Mouse (Mus musculus) neural tube, embryonic 13.5 days (tissue): ENCODE results near the gene Fbxl17. TPM values are rescaled to one million over a fixed set of nuclear protein-coding genes. Genes with fewer than 3 reads are reported as not detected.

Source experiments
- ATAC-seq: fragments of 200-750 bp; cut with Nextera tagmentation; 2 replicates; pipeline ENCODE4 v1.8.0; 2017; ENCODE audit warnings: low read depth, mild to moderate bottlenecking, moderate TSS enrichment, moderate library complexity
- H3K27ac ChIP-seq: fragments of 300-500 bp; sonication (generic); replicated peaks from 2 replicates; pipeline ENCODE4 v1.5.1; 2015; ENCODE audit warnings: moderate library complexity, mild to moderate bottlenecking, inconsistent platforms
- H3K27me3 ChIP-seq: fragments of 300-500 bp; sonication (generic); 2 replicates; pipeline ENCODE4 v1.6.1; 2015; ENCODE audit warnings: mild to moderate bottlenecking, inconsistent platforms
- H3K36me3 ChIP-seq: fragments of 300-500 bp; sonication (generic); 2 replicates; pipeline ENCODE4 v1.6.1; 2015; ENCODE audit warnings: mild to moderate bottlenecking, inconsistent platforms
- H3K4me1 ChIP-seq: fragments of 300-500 bp; sonication (generic); replicated peaks from 2 replicates; pipeline ENCODE4 v1.6.1; 2015; ENCODE audit warnings: inconsistent platforms
- H3K4me2 ChIP-seq: fragments of 300-500 bp; sonication (generic); 2 replicates; pipeline ENCODE4 v1.6.1; 2015; ENCODE audit warnings: inconsistent platforms, mild to moderate bottlenecking, moderate library complexity
- H3K4me3 ChIP-seq: fragments of 300-500 bp; sonication (generic); 2 replicates; pipeline ENCODE4 v1.5.1; 2015; ENCODE audit warnings: mild to moderate bottlenecking, inconsistent platforms
- H3K9ac ChIP-seq: fragments of 300-500 bp; sonication (generic); 2 replicates; pipeline ENCODE4 v1.6.1; 2015; ENCODE audit warnings: moderate library complexity, mild to moderate bottlenecking, inconsistent platforms
- H3K9me3 ChIP-seq: fragments of 300-500 bp; sonication (generic); 2 replicates; pipeline ENCODE4 v1.6.1; 2016; ENCODE audit warnings: inconsistent platforms
- WGBS: fragments of 180-500 bp; shearing (Covaris S2); methylation state at CpG from one replicate; pipeline ENCODE4 v1.1.7; 2015; 5-methylcytosine and 5-hydroxymethylcytosine counted together
- polyA plus RNA-seq: library from polyadenylated mRNA; unstranded; fragments of >200 nt; fragmentation: Nextera tagmentation; extraction: Ambion mirVana; gene quantifications from 2 replicates; pipeline ENCODE4 v1.2.1, GENCODE M21; 2015

Gene Fbxl17
- polyA plus RNA-seq, 1 experiment from 2014 or later = 9.2 TPM

DNA sequence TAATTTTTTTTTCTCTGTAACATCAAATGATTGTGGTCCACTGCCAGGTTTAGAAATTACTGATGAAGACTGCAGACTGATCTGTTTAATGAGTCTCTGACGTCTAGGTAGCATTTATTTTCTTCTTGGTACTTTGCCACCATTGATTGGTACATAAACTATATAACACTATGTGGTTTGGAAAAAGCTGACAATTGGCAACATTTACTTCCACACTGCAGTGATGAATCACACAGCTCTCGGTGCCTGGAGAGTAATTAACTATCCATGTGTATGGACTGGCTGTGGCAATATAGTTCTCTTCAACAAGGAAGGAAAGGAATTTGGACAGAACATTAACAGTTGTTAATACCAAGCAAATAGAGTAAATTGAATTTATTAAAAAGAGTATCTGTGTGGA lies 404.3 kb downstream of the Fbxl17 start:
- H3K4me3 ChIP-seq = no peak overlapping the region
- H3K27me3 ChIP-seq = no peaks in the 10 kb centered on the region
- peak overlapping the region; percentile 25; the same call in 1 of the 2 replicates for H3K27ac ChIP-seq
- no peak overlapping the region for H3K9ac ChIP-seq
- 31% methylated on average over 2 of the region's 2 CpGs for WGBS
- H3K9me3 ChIP-seq = no peaks in the 10 kb centered on the region
- peaks cover 10% of the 10 kb centered on the region for H3K4me1 ChIP-seq
- H3K36me3 ChIP-seq = no peaks in the 10 kb centered on the region
- no peak overlapping the region for H3K4me2 ChIP-seq
- 0 out of 2 replicates have a peak, but pooled peaks have one; percentile 40 for ATAC-seq

DNA sequence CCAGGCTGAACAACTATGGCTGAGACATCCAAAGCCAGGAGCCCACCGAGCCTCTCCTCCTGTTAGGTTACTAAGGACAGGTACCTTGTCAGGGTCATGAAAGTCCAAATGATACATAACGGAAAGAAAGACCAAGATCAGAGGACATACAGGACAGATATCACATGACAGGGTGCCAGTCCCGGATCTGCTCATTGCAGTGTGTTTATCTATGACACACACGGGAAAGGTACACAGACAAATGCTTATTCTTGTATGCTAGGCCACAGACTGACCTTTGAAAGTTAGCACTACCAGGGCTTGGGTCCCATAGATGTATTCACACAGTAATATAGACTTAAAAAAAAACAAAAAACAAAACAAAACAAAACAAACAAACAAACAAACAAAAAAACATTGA lies 404.8 kb downstream of the Fbxl17 start:
- H3K36me3 ChIP-seq = no peaks in the 10 kb centered on the region
- H3K4me2 ChIP-seq = no peak overlapping the region
- no peaks in the 10 kb centered on the region for H3K27me3 ChIP-seq
- peak overlapping the region; percentile 23; the same call in 1 of the 2 replicates for H3K27ac ChIP-seq
- no peak for ATAC-seq
- H3K9ac ChIP-seq = no peak overlapping the region
- H3K4me3 ChIP-seq = no peak overlapping the region
- 87% methylated on average over 4 of the region's 4 CpGs for WGBS
- no peaks in the 10 kb centered on the region for H3K9me3 ChIP-seq
- H3K4me1 ChIP-seq = peaks cover 10% of the 10 kb centered on the region

GRCm38 (mm10) chr17:63093184-63093583 lies 406.6 kb downstream of the Fbxl17 start:
- H3K9ac ChIP-seq = no peak overlapping the region
- no peak overlapping the region for H3K4me3 ChIP-seq
- H3K4me2 ChIP-seq = no peak overlapping the region
- no peaks in the 10 kb centered on the region for H3K27me3 ChIP-seq
- peaks cover 10% of the 10 kb centered on the region for H3K4me1 ChIP-seq
- peaks cover 5% of the 10 kb centered on the region; the same call in 1 of the 2 replicates for H3K9me3 ChIP-seq
- H3K36me3 ChIP-seq = no peaks in the 10 kb centered on the region
- WGBS = 83% methylated on average over 4 of the region's 4 CpGs
- no peak for ATAC-seq
- no peak overlapping the region for H3K27ac ChIP-seq

DNA sequence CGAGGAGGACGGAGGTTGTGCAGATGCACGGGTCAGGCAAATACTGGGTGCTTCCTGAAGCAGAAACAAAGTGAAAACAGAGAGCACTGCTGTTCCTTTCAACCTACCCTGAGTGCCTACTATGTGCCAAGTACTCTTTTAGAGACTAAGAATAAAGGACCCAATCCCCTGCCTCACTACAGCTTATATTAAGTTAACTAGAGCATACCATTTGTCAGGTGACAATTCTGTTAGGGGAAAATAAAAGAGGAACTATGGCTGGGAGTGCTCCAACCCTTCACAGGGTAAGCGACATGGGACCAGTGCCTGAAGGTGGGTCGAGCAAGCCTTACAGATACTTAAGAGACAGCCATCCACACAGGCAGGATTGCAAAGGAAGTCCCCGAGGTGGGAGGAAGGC lies 407.0 kb downstream of the Fbxl17 start:
- Histone ChIP-seq H3K36me3 (no peaks in the 10 kb centered on the region), H3K4me3 (no peak overlapping the region), H3K4me2 (no peak overlapping the region), H3K27me3 (no peaks in the 10 kb centered on the region), H3K9ac (no peak overlapping the region), H3K27ac (no peak overlapping the region), H3K9me3 (peaks cover 5% of the 10 kb centered on the region; the same call in 1 of the 2 replicates), H3K4me1 (peaks cover 10% of the 10 kb centered on the region)
- no peak for ATAC-seq
- WGBS = 88% methylated on average over 6 of the region's 6 CpGs

GRCm38 (mm10) chr17:63090112-63090511 lies 409.7 kb downstream of the Fbxl17 start:
- Histone ChIP-seq H3K4me3 (no peak overlapping the region), H3K4me1 (peaks cover 5% of the 10 kb centered on the region), H3K27ac (no peak overlapping the region), H3K9ac (no peak overlapping the region), H3K36me3 (no peaks in the 10 kb centered on the region), H3K9me3 (peaks cover 5% of the 10 kb centered on the region; the same call in 1 of the 2 replicates), H3K4me2 (no peak overlapping the region), H3K27me3 (no peaks in the 10 kb centered on the region)
- peak; percentile 59 for ATAC-seq
- 82% methylated on average over 3 of the region's 3 CpGs for WGBS

DNA sequence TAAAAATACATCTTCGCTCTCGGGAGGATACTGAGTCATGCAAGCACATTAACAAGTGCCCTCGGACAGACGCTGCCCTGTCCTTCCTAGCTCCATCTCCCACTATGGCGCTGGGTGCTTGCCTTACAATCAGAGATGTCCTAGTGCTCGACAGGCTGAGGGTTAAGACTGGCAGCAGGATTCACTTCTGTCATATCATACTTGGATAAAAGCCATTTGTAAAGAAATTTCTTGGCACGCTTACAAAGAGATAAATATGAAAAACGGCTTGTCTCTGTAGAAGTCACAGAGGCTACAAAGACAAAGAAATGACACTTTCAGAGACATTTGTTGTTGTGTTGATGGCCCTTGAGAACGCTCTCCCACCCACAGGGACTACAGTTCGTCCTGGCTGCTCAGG lies 412.6 kb downstream of the Fbxl17 start:
- Histone ChIP-seq H3K27me3 (no peaks in the 10 kb centered on the region), H3K9ac (no peak overlapping the region), H3K36me3 (no peaks in the 10 kb centered on the region), H3K4me1 (no peaks in the 10 kb centered on the region), H3K4me2 (no peak overlapping the region), H3K9me3 (peaks cover 5% of the 10 kb centered on the region; the same call in 1 of the 2 replicates), H3K4me3 (no peak overlapping the region), H3K27ac (no peak overlapping the region)
- WGBS = 77% methylated on average over 10 of the region's 10 CpGs
- no peak for ATAC-seq

- Histone ChIP-seq H3K4me2 (no peak overlapping the region), H3K9ac (no peak overlapping the region), H3K4me3 (no peak overlapping the region), H3K4me1 (no peaks in the 10 kb centered on the region), H3K27me3 (no peaks in the 10 kb centered on the region), H3K27ac (no peak overlapping the region), H3K36me3 (no peaks in the 10 kb centered on the region), H3K9me3 (peaks cover 5% of the 10 kb centered on the region; the same call in 1 of the 2 replicates)
- WGBS = 78% methylated on average over 3 of the region's 3 CpGs
- no peak for ATAC-seq
Measured at GRCm38 (mm10) chr17:63086526-63086925, 413.3 kb downstream of the Fbxl17 start.

DNA sequence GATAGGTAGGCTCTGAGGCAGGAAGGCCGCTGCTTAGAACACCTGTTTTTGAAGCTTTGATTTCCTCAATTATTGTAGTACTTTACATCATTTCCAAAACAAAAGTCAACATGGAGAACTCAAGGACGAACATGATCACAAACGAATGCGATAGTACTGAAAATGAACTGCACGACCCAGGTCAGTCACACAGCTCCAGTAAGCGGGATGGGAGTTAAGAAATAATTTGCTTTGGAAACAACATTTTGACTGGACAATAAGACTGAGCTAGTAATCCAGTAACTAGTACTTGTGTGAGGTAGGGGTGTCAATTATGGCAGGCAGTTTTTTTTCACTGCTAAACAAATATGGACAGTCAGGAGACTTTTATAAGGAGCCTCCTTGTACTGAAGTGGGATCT lies 414.6 kb downstream of the Fbxl17 start:
- Histone ChIP-seq H3K4me1 (0 out of 2 replicates have a peak, but pooled peaks cover 3% of the 10 kb centered on the region), H3K27ac (no peak overlapping the region), H3K4me2 (no peak overlapping the region), H3K9ac (no peak overlapping the region), H3K36me3 (no peaks in the 10 kb centered on the region), H3K27me3 (no peaks in the 10 kb centered on the region), H3K4me3 (no peak overlapping the region), H3K9me3 (peaks cover 5% of the 10 kb centered on the region; the same call in 1 of the 2 replicates)
- no peak for ATAC-seq
- 92% methylated on average over 6 of the region's 6 CpGs for WGBS

DNA sequence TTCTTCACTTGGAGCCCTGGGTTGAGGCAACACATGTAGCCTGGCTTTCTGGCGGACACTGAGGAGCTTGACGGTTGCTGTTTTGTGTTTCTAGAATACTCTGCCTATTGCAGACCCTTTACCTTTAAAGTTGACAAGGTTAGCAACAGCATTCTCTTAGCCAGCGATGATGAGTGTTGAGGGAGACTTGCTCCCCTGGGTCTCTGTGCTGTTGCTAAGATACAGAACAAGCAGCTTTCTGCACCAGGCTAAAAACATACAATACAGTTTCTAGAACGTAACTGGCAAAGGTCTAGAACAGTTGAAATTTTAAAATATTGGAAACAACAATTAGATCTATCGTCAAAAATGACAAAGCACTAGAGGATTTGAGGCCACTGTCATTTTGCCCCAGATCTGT lies 420.7 kb downstream of the Fbxl17 start:
- no peak for ATAC-seq
- no peaks in the 10 kb centered on the region for H3K36me3 ChIP-seq
- no peak overlapping the region for H3K9ac ChIP-seq
- H3K27me3 ChIP-seq = no peaks in the 10 kb centered on the region
- H3K4me2 ChIP-seq = no peak overlapping the region
- 56% methylated on average over 5 of the region's 5 CpGs for WGBS
- H3K27ac ChIP-seq = no peak overlapping the region
- H3K9me3 ChIP-seq = no peaks in the 10 kb centered on the region
- H3K4me1 ChIP-seq = peaks cover 54% of the 10 kb centered on the region
- no peak overlapping the region for H3K4me3 ChIP-seq

- H3K9ac ChIP-seq = no peak overlapping the region
- no peak for ATAC-seq
- no peak overlapping the region for H3K4me3 ChIP-seq
- no peaks in the 10 kb centered on the region for H3K9me3 ChIP-seq
- H3K4me2 ChIP-seq = no peak overlapping the region
- no peak overlapping the region for H3K27ac ChIP-seq
- H3K27me3 ChIP-seq = no peaks in the 10 kb centered on the region
- peaks cover 54% of the 10 kb centered on the region for H3K4me1 ChIP-seq
- WGBS = 70% methylated on average over 5 of the region's 5 CpGs
- no peaks in the 10 kb centered on the region for H3K36me3 ChIP-seq
Measured at GRCm38 (mm10) chr17:63077509-63077908, 422.3 kb downstream of the Fbxl17 start.

DNA sequence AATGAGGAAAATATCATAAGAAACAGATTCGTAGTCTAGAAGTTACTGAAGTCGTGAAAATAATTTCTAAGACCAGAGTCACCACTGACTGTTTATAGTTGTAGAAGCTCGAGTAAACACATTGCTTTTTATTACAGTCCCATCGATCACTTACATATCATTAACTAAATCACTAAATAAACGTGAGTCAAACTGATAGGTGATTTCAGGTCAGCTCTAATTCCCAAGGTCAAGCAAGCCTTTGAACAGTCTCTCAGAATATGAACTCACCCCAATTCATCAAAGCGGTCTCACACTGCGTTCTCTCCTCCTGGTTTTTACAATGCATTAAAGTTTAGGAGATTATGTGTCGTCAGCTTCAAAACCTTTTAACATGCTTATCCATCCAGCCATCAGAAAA lies 423.2 kb downstream of the Fbxl17 start:
- no peak for ATAC-seq
- WGBS = 35% methylated on average over 8 of the region's 8 CpGs
- Histone ChIP-seq H3K27me3 (no peaks in the 10 kb centered on the region), H3K4me3 (no peak overlapping the region), H3K9ac (no peak overlapping the region), H3K36me3 (no peaks in the 10 kb centered on the region), H3K4me1 (peaks cover 54% of the 10 kb centered on the region), H3K9me3 (no peaks in the 10 kb centered on the region), H3K27ac (no peak overlapping the region), H3K4me2 (no peak overlapping the region)

DNA sequence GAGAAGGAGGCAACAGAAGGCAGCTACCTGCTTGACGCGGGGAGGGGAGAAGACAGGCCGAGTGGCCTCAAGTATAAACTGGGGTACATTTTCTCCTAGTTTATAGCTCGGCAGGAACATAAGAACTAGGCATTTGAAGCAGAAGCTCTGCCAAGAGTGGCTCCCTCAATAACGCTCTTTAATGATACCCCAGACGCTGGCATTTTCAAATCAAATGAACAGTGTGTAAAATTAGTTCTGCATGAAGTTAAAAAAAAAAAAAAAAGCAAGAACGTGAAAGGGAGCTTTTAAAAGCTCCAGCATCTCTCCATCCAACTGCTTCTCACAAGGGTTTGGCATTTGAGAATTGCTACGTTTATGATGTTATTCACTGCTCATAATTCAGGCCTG lies 423.8 kb downstream of the Fbxl17 start:
- peak overlapping the region; percentile 43; the same call in 1 of the 2 replicates for H3K27ac ChIP-seq
- no peak overlapping the region for H3K4me2 ChIP-seq
- H3K36me3 ChIP-seq = no peaks in the 10 kb centered on the region
- WGBS = 20% methylated on average over 8 of the region's 8 CpGs
- H3K9me3 ChIP-seq = no peaks in the 10 kb centered on the region
- H3K27me3 ChIP-seq = no peaks in the 10 kb centered on the region
- H3K4me3 ChIP-seq = no peak overlapping the region
- peaks cover 59% of the 10 kb centered on the region for H3K4me1 ChIP-seq
- no peak overlapping the region for H3K9ac ChIP-seq
- ATAC-seq = no peak
